ENCODE assay signal across 8 mouse cellular contexts in genomic region chr2:166035725-166036124, GRCm38 (mm10). TPM values are rescaled to one million over a fixed set of nuclear protein-coding genes. Genes with fewer than 3 reads are reported as not detected.
A peak's percentile ranks its signal among the peaks of the same experiment; 100 is the strongest.
DNase-seq lines count a peak whose midpoint lies in the region; ATAC-seq lines count a peak whose summit lies in the region.

No protein-coding gene starts in this region.

- H3K9me3 ChIP-seq in forebrain, embryonic 14.5 days (replicated peaks; ENCODE audit: control insufficient read depth, low read length) = no peaks in the 10 kb centered on the region
- no peaks in the 10 kb centered on the region for H3K9me3 ChIP-seq in forebrain, embryonic 13.5 days (replicated peaks)
- no peaks in the 10 kb centered on the region for H3K9me3 ChIP-seq in kidney, embryonic 15.5 days (replicated peaks)
- H3K9me3 ChIP-seq in neural tube, embryonic 11.5 days (ENCODE audit: control insufficient read depth, low read length) = no peaks in the 10 kb centered on the region

- WGBS in forebrain, embryonic 14.5 days = 49% methylated on average over 3 of the region's 3 CpGs
- 57% methylated on average over 3 of the region's 3 CpGs for WGBS in forebrain, embryonic 13.5 days
- WGBS in kidney, embryonic 15.5 days = 61% methylated on average over 3 of the region's 3 CpGs
- 52% methylated on average over 3 of the region's 3 CpGs for WGBS in neural tube, embryonic 11.5 days

- H3K4me2 ChIP-seq in forebrain, embryonic 14.5 days (ENCODE audit: low read length) = no peak overlapping the region
- H3K4me2 ChIP-seq in forebrain, embryonic 13.5 days = no peak overlapping the region
- no peak overlapping the region for H3K4me2 ChIP-seq in kidney, embryonic 15.5 days
- no peak overlapping the region for H3K4me2 ChIP-seq in neural tube, embryonic 11.5 days (ENCODE audit: low read depth)

- no peak overlapping the region for H3K9ac ChIP-seq in forebrain, embryonic 14.5 days (ENCODE audit: low read length)
- no peak overlapping the region for H3K9ac ChIP-seq in forebrain, embryonic 13.5 days
- no peak overlapping the region for H3K9ac ChIP-seq in kidney, embryonic 15.5 days
- no peak overlapping the region for H3K9ac ChIP-seq in neural tube, embryonic 11.5 days (ENCODE audit: low read length)

- no peaks in the 10 kb centered on the region for H3K27me3 ChIP-seq in forebrain, embryonic 14.5 days (replicated peaks; ENCODE audit: control insufficient read depth, insufficient read depth, low read length)
- H3K27me3 ChIP-seq in forebrain, embryonic 13.5 days = no peaks in the 10 kb centered on the region
- H3K27me3 ChIP-seq in kidney, embryonic 15.5 days = no peaks in the 10 kb centered on the region
- H3K27me3 ChIP-seq in neural tube, embryonic 11.5 days (ENCODE audit: control insufficient read depth, insufficient read depth, low read length) = no peaks in the 10 kb centered on the region

- H3K4me1 ChIP-seq in forebrain, embryonic 14.5 days (ENCODE audit: control insufficient read depth, insufficient read depth, low read length) = peaks cover 10% of the 10 kb centered on the region
- peaks cover 13% of the 10 kb centered on the region for H3K4me1 ChIP-seq in forebrain, embryonic 13.5 days
- peaks cover 41% of the 10 kb centered on the region for H3K4me1 ChIP-seq in kidney, embryonic 15.5 days
- peaks cover 10% of the 10 kb centered on the region for H3K4me1 ChIP-seq in neural tube, embryonic 11.5 days (ENCODE audit: control insufficient read depth, insufficient read depth, low read length)

- peak; percentile 24 for DNase-seq in forebrain, embryonic 14.5 days (ENCODE audit: low spot score)
- peak; percentile 79 to 81 for DNase-seq in B cell, adult 2 months
- peak; percentile 77 for DNase-seq in adrenal gland, postnatal 10 days
- DNase-seq in gastrocnemius, adult 8-10 months (ENCODE audit: low spot score in 2 of 2) = peak; percentile 29 to 34
- peak; percentile 49 for DNase-seq in neural tube, embryonic 11.5 days (ENCODE audit: low spot score)

- no peaks in the 10 kb centered on the region for H3K36me3 ChIP-seq in forebrain, embryonic 14.5 days (ENCODE audit: control insufficient read depth, insufficient read depth, low read length)
- H3K36me3 ChIP-seq in forebrain, embryonic 13.5 days (ENCODE audit: poor library complexity, severe bottlenecking) = no peaks in the 10 kb centered on the region
- peaks cover 18% of the 10 kb centered on the region; the same call in 1 of the 2 replicates for H3K36me3 ChIP-seq in kidney, embryonic 15.5 days
- no peaks in the 10 kb centered on the region for H3K36me3 ChIP-seq in neural tube, embryonic 11.5 days (ENCODE audit: control insufficient read depth, insufficient read depth, low read length)

- no peak for ATAC-seq in forebrain, embryonic 14.5 days
- no peak for ATAC-seq in forebrain, embryonic 13.5 days
- ATAC-seq in kidney, embryonic 15.5 days (replicated peaks; ENCODE audit: low FRiP score) = no peak
- ATAC-seq in neural tube, embryonic 11.5 days (ENCODE audit: insufficient read depth, low FRiP score, low TSS enrichment) = no peak
- ATAC-seq in erythroid progenitor cell, adult 5-6 weeks (replicated peaks; ENCODE audit: low FRiP score, poor library complexity, severe bottlenecking) = no peak

- H3K4me3 ChIP-seq in forebrain, embryonic 14.5 days (ENCODE audit: low read depth, low read length) = no peak overlapping the region
- H3K4me3 ChIP-seq in forebrain, embryonic 13.5 days = no peak overlapping the region
- H3K4me3 ChIP-seq in kidney, embryonic 15.5 days (replicated peaks) = no peak overlapping the region
- H3K4me3 ChIP-seq in neural tube, embryonic 11.5 days (ENCODE audit: low read depth, low read length) = no peak overlapping the region

- no peak overlapping the region for H3K27ac ChIP-seq in forebrain, embryonic 14.5 days (ENCODE audit: low read depth, low read length)
- no peak overlapping the region for H3K27ac ChIP-seq in forebrain, embryonic 13.5 days
- peak overlapping the region; percentile 66; the same call in 1 of the 2 replicates for H3K27ac ChIP-seq in kidney, embryonic 15.5 days
- no peak overlapping the region for H3K27ac ChIP-seq in neural tube, embryonic 11.5 days (ENCODE audit: low read depth, low read length)

RNA-seq across cellular contexts. Expression of gene Ncoa3, which starts 43.3 kb away (rescaled TPM):
- 9.3 and 12.8 TPM in 2 replicates for polyA plus RNA-seq in forebrain, embryonic 14.5 days (2014; fragmentation: Nextera tagmentation; extraction: Ambion mirVana)
- polyA plus RNA-seq in forebrain, embryonic 13.5 days (2015; fragmentation: Nextera tagmentation; extraction: Ambion mirVana) = 9.1 and 9.7 TPM in 2 replicates
- total RNA-seq in adrenal gland, postnatal 10 days (2021) = 10 to 100 TPM; 24.1 to 31.7 TPM
- 10 to 100 TPM; 12.1 to 18.8 (median 16.0) TPM for total RNA-seq in gastrocnemius, adult 8-10 months (2022)
- 17.4 and 19.2 TPM in 2 replicates for polyA plus RNA-seq in kidney, embryonic 15.5 days (2015; fragmentation: Nextera tagmentation; extraction: Ambion mirVana)
- 20.0 and 22.4 TPM in 2 replicates for polyA plus RNA-seq in neural tube, embryonic 11.5 days (2014; fragmentation: Nextera tagmentation; extraction: Ambion mirVana)
- 17.6 and 20.5 TPM in 2 replicates for total RNA-seq in erythroid progenitor cell, adult 5-6 weeks (2015; ENCODE audit: low replicate concordance)
- 3.6 and 3.9 TPM in 2 replicates for total RNA-seq in erythroid progenitor cell, adult 5-6 weeks (2017; ENCODE audit: low replicate concordance)

Comparison
In these comparisons a context has a peak if more than half of its experiments do, and no peak if none do; other contexts are left out.
1. DNase-seq: peak in every context shown above with its lines; median percentile 80 in B cell, adult 2 months; 77 in adrenal gland, postnatal 10 days; 49 in neural tube, embryonic 11.5 days; 32 in gastrocnemius, adult 8-10 months; 24 in forebrain, embryonic 14.5 days.